Mouse (Mus musculus) spleen, adult 2 months (tissue): ENCODE measurements around the gene Spcs2.

Experiments used
- CTCF ChIP-seq: fragments of 200-500 bp; IDR thresholded peaks from 2 replicates; pipeline ENCODE4 v1.5.1; 2011; ENCODE audit warnings: mild to moderate bottlenecking, inconsistent platforms; ENCODE audit not compliant: insufficient read depth, insufficient read length, insufficient replicate concordance; ENCODE audit errors: extremely low read depth
- POLR2A ChIP-seq: fragments of 200-500 bp; IDR thresholded peaks from 2 replicates; pipeline ENCODE4 v1.6.1; 2011; ENCODE audit warnings: low read depth, low read length, inconsistent platforms

GRCm38 (mm10) chr7:99892351-99892750, 29.1 kb upstream of the Spcs2 start:
- TF ChIP-seq POLR2A (no peak), CTCF (no peak)
